Mouse (Mus musculus) ES-Bruce4 (cell line): ENCODE results near the gene Mtmr3.

Experiments
- CTCF ChIP-seq: IDR thresholded peaks from one replicate; pipeline ENCODE4 v1.8.1; 2011; ENCODE audit warnings: low read depth, low read length
- POLR2A ChIP-seq: IDR thresholded peaks from one replicate; pipeline ENCODE4 v1.8.1; 2011; ENCODE audit warnings: low read length; ENCODE audit not compliant: insufficient read depth

GRCm38 (mm10) chr11:4545976-4546375 lies 48.7 kb downstream of the Mtmr3 start:
- no peak for TF ChIP-seq CTCF
- no peak for TF ChIP-seq POLR2A
